Mouse (Mus musculus) kidney, adult 2 months (tissue): Measurements from ENCODE around the gene Bcl9l. TPM values are rescaled to one million over a fixed set of nuclear protein-coding genes. Genes with fewer than 3 reads are reported as not detected.
"Not testable (repeated sequence)": the region's sequence is repeated elsewhere in the genome, so short reads cannot be mapped to it uniquely, and the experiment has no call there.

Experiments
- DNase-seq: peaks from one replicate; pipeline ENCODE4 v3.0.0; 2021
- H3K27ac ChIP-seq: fragments of 200-500 bp; 2 replicates; pipeline ENCODE4 v1.5.1; 2012; ENCODE audit warnings: low read depth, low read length, control low read depth, inconsistent platforms; ENCODE audit not compliant: insufficient read depth
- H3K27me3 ChIP-seq: fragments of 200-500 bp; replicated peaks from 2 replicates; pipeline ENCODE4 v1.6.1; 2012; ENCODE audit warnings: mild to moderate bottlenecking, moderate library complexity, low read length, inconsistent platforms; ENCODE audit not compliant: control insufficient read depth, insufficient read depth
- H3K36me3 ChIP-seq: fragments of 200-500 bp; 2 replicates; pipeline ENCODE4 v1.6.1; 2012; ENCODE audit warnings: mild to moderate bottlenecking, moderate library complexity, low read length, inconsistent platforms; ENCODE audit not compliant: control insufficient read depth, insufficient read depth
- H3K4me1 ChIP-seq: fragments of 200-500 bp; 2 replicates; pipeline ENCODE4 v1.6.1; 2011; ENCODE audit warnings: low read length; ENCODE audit not compliant: control insufficient read depth, insufficient read depth
- H3K4me3 ChIP-seq: fragments of 200-500 bp; 2 replicates; pipeline ENCODE4 v1.5.1; 2011; ENCODE audit warnings: mild to moderate bottlenecking, low read depth, low read length, control low read depth; ENCODE audit not compliant: insufficient read depth
- CTCF ChIP-seq: fragments of 200-500 bp; conservative IDR thresholded peaks from 2 replicates; pipeline ENCODE4 v1.5.1; 2011; ENCODE audit warnings: low read depth, mild to moderate bottlenecking, control low read depth, low read length, moderate library complexity, mixed read lengths; ENCODE audit not compliant: insufficient read depth, insufficient read length
- POLR2A ChIP-seq: fragments of 200-500 bp; IDR thresholded peaks from one replicate; pipeline ENCODE4 v1.6.1; 2011; ENCODE audit warnings: low read depth, low read length, control low read depth
- WGBS: fragments of 180-500 bp; shearing (Covaris S2); methylation state at CpG from one replicate; pipeline ENCODE4 v1.1.7; 2018; 5-methylcytosine and 5-hydroxymethylcytosine counted together
- polyA plus RNA-seq: library from polyadenylated mRNA; depleted of rRNA; stranded (reverse); fragments of >200 nt; gene quantifications from 2 replicates; pipeline ENCODE4 v1.2.3, GENCODE M21; 2012; rRNA removed

Bcl9l gene
- 23.1 and 25.1 TPM in 2 replicates for polyA plus RNA-seq

- Histone ChIP-seq H3K27ac (peak within 1 kb of the TSS; percentile 77), H3K4me1 (peaks cover 30% of the 10 kb centered on the region), H3K27me3 (no peaks in the 10 kb centered on the region), H3K36me3 (no peaks in the 10 kb centered on the region), H3K4me3 (peak within 1 kb of the TSS; percentile 72)
- 1% methylated on average over 29 of the region's 31 CpGs for WGBS
- TF ChIP-seq CTCF (peak; percentile 61), POLR2A (peak; percentile 82)
- peak; percentile 96 for DNase-seq
Observed at GRCm38 (mm10) chr9:44482552-44482951, at the start of gene Bcl9l. TSS of gene Bcl9l (plus strand) at chr9:44482825.

- Histone ChIP-seq H3K4me1 (no peaks in the 10 kb centered on the region), H3K27me3 (no peaks in the 10 kb centered on the region), H3K36me3 (no peaks in the 10 kb centered on the region), H3K27ac (no peak overlapping the region), H3K4me3 (no peak overlapping the region)
- no peak for TF ChIP-seq POLR2A
- TF ChIP-seq CTCF = no peak
- WGBS = 69% methylated on average over 6 of the region's 6 CpGs
- no peak for DNase-seq
Observed at GRCm38 (mm10) chr9:44435747-44436146, 46.9 kb upstream of the Bcl9l start.

GRCm38 (mm10) chr9:44440961-44441360 is 41.7 kb upstream of the Bcl9l start, which contains the start of gene Foxr1:
TSS of gene Foxr1 (minus strand) at chr9:44441136.
- Histone ChIP-seq H3K27ac (no peak within 1 kb of the TSS), H3K36me3 (no peaks in the 10 kb centered on the region), H3K27me3 (no peaks in the 10 kb centered on the region), H3K4me3 (no peak within 1 kb of the TSS), H3K4me1 (no peaks in the 10 kb centered on the region)
- no peak for DNase-seq
- WGBS = 81% methylated on average over 19 of the region's 19 CpGs
- TF ChIP-seq CTCF = no peak
- no peak for TF ChIP-seq POLR2A

GRCm38 (mm10) chr9:44444402-44445025 is 38.1 kb upstream of the Bcl9l start:
- WGBS = 87% methylated on average over 7 of the region's 7 CpGs
- H3K4me3 ChIP-seq, H3K36me3 ChIP-seq, DNase-seq, H3K27ac ChIP-seq, H3K27me3 ChIP-seq, H3K4me1 ChIP-seq: not testable (repeated sequence)

- no peaks in the 10 kb centered on the region for H3K36me3 ChIP-seq
- no peaks in the 10 kb centered on the region for H3K27me3 ChIP-seq
- no peak overlapping the region for H3K27ac ChIP-seq
- no peaks in the 10 kb centered on the region for H3K4me1 ChIP-seq
- TF ChIP-seq POLR2A (no peak), CTCF (no peak; the same call in 1 of the 2 replicates)
- H3K4me3 ChIP-seq = no peak overlapping the region
- DNase-seq = peak; percentile 35
Observed at GRCm38 (mm10) chr9:44450387-44450786, 32.2 kb upstream of the Bcl9l start.

- no peaks in the 10 kb centered on the region for H3K4me1 ChIP-seq
- TF ChIP-seq POLR2A = no peak
- TF ChIP-seq CTCF = peak; percentile 96
- no peak overlapping the region for H3K27ac ChIP-seq
- WGBS = 11% methylated on average over 14 of the region's 14 CpGs
- no peaks in the 10 kb centered on the region for H3K36me3 ChIP-seq
- no peaks in the 10 kb centered on the region for H3K27me3 ChIP-seq
- H3K4me3 ChIP-seq = no peak overlapping the region
- DNase-seq = peak; percentile 80
Observed at GRCm38 (mm10) chr9:44454132-44454890, 28.3 kb upstream of the Bcl9l start.

- H3K4me1 ChIP-seq = no peaks in the 10 kb centered on the region
- no peak within 1 kb of the TSS for H3K27ac ChIP-seq
- H3K36me3 ChIP-seq = no peaks in the 10 kb centered on the region
- no peak within 1 kb of the TSS for H3K4me3 ChIP-seq
- no peaks in the 10 kb centered on the region for H3K27me3 ChIP-seq
- DNase-seq = no peak
- TF ChIP-seq CTCF = peak; percentile 42
- TF ChIP-seq POLR2A = no peak
- 48% methylated on average over 4 of the region's 4 CpGs for WGBS
Observed at GRCm38 (mm10) chr9:44454891-44455220, 27.8 kb upstream of the Bcl9l start, which contains the start of gene Upk2. TSS of gene Upk2 (minus strand) at chr9:44454976.
